Mouse (Mus musculus) small intestine, adult 2 months (tissue): ENCODE results near the gene Il21r. TPM values are rescaled to one million over a fixed set of nuclear protein-coding genes. Genes with fewer than 3 reads are reported as not detected.

Experiments
- H3K27ac ChIP-seq: fragments of 200-500 bp; 2 replicates; pipeline ENCODE4 v1.5.1; 2012; ENCODE audit warnings: low read depth, low read length, control low read depth, inconsistent platforms; ENCODE audit not compliant: insufficient read depth
- H3K27me3 ChIP-seq: fragments of 200-500 bp; 2 replicates; pipeline ENCODE4 v1.6.1; 2012; ENCODE audit warnings: mild to moderate bottlenecking, moderate library complexity, low read length, inconsistent platforms; ENCODE audit not compliant: control insufficient read depth, insufficient read depth
- H3K36me3 ChIP-seq: fragments of 200-500 bp; 2 replicates; pipeline ENCODE4 v1.6.1; 2012; ENCODE audit warnings: mild to moderate bottlenecking, low read length, control low read depth, inconsistent platforms; ENCODE audit not compliant: control insufficient read depth, insufficient read depth
- H3K4me1 ChIP-seq: fragments of 200-500 bp; 2 replicates; pipeline ENCODE4 v1.6.1; 2012; ENCODE audit warnings: low read length, inconsistent platforms, mixed read lengths; ENCODE audit not compliant: control insufficient read depth, insufficient read depth, insufficient read length
- H3K4me3 ChIP-seq: fragments of 200-500 bp; 2 replicates; pipeline ENCODE4 v1.5.1; 2012; ENCODE audit warnings: low read depth, mild to moderate bottlenecking, control low read depth, inconsistent platforms, low read length, moderate library complexity
- CTCF ChIP-seq: fragments of 200-500 bp; IDR thresholded peaks from 2 replicates; pipeline ENCODE4 v1.5.1; 2012; ENCODE audit warnings: low read depth, mild to moderate bottlenecking, control low read depth, inconsistent platforms, low read length, moderate library complexity, mixed read lengths; ENCODE audit not compliant: insufficient replicate concordance, insufficient read length; ENCODE audit errors: extremely low read depth
- POLR2A ChIP-seq: fragments of 200-500 bp; IDR thresholded peaks from 2 replicates; pipeline ENCODE4 v1.6.1; 2012; ENCODE audit warnings: low read depth, mild to moderate bottlenecking, control low read depth, inconsistent platforms, low read length, moderate library complexity
- WGBS: fragments of 180-500 bp; shearing (Covaris S2); methylation state at CpG from one replicate; pipeline ENCODE4 v1.1.7; 2018; 5-methylcytosine and 5-hydroxymethylcytosine counted together
- polyA plus RNA-seq: library from polyadenylated mRNA; depleted of rRNA; stranded (reverse); fragments of >200 nt; gene quantifications from 2 replicates; pipeline ENCODE4 v1.2.3, GENCODE M21; 2012

The Il21r gene
- polyA plus RNA-seq, 1 experiment = 13.4 TPM

DNA sequence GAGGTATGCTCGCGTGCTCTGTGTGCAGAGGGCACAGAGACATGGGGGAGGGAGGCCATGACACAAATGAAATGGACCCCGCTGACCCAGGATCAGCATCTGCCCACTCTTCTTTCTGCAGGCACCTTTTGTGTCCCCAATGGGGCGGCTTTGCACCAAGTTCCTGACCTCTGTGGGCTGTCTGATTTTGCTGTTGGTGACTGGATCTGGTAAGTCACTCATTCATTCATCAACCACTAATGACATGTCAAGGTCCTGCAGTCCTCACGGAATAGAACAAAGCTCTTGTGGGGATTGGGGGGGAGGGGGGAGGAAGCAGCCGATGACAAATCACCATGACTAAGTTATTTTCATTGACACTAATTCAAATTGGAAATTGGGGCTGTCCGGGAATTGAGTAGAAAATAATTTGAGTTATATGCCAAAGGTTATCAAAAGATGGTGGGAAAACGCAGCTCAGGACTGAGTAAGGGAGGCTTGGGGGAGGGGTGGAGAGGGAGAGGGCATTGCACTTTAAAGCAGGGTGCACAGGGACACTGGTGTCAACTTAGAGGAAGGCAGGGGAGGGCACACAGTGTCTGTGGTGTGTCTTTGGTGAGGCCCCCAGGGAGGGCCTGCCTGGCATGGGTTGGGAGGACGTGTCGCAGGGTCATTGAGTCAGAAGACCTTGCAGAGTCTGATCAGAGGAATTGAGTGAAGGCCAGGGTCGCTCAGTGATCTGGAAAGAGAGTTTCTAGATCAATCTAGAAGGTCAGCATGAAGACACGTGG, 37.5 kb upstream of the Il21r start:
- no peak overlapping the region for H3K4me3 ChIP-seq
- H3K27me3 ChIP-seq = no peaks in the 10 kb centered on the region
- H3K27ac ChIP-seq = peak overlapping the region; percentile 18; the same call in 1 of the 2 replicates
- H3K36me3 ChIP-seq = peaks cover 62% of the 10 kb centered on the region
- WGBS = 82% methylated on average over 12 of the region's 12 CpGs
- peaks cover 14% of the 10 kb centered on the region for H3K4me1 ChIP-seq
- TF ChIP-seq POLR2A (no peak), CTCF (no peak)

DNA sequence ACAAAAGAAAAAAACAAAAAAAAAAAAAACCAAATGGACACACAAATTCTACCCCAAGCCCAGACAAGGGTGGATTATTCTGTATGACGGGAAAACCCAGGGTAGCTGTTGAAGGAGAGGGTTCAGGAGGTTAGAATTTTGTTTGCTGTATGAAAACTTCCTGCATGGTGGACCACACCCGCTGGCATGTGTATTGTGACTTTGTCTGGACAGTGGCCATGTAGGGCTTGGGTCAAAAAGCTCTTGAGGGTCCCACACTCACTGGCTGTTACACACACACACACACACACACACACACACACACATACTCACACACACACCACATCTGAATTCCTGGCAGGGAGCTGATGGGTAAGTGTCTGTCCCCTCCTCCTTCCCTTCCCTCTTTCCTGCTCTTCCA, 36.8 kb upstream of the Il21r start:
- peaks cover 8% of the 10 kb centered on the region; the same call in 1 of the 2 replicates for H3K4me1 ChIP-seq
- H3K36me3 ChIP-seq = peaks cover 70% of the 10 kb centered on the region
- TF ChIP-seq CTCF = no peak
- no peak for TF ChIP-seq POLR2A
- no peaks in the 10 kb centered on the region for H3K27me3 ChIP-seq
- 34% methylated on average over 2 of the region's 2 CpGs for WGBS
- H3K27ac ChIP-seq = no peak overlapping the region
- H3K4me3 ChIP-seq = no peak overlapping the region

DNA sequence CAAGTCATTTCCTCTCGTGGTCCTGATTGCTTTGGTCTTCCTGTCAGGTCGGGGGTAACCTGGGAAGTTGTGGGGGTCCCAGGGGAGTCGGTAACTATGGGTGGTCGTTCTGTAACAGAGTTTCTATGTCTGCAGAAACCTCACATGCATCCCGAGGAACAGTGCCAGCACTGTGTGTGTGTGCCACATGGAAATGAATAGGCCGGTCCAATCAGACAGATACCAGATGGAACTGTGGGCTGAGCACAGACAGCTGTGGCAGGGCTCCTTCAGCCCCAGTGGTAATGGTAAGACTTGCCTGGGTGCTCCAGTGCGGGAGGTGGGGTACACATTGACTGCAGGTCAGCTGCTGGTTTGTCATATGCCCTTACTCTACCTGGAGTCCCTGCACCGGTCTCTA, 34.3 kb upstream of the Il21r start:
- H3K4me1 ChIP-seq = no peaks in the 10 kb centered on the region
- H3K4me3 ChIP-seq = no peak overlapping the region
- WGBS = 82% methylated on average over 8 of the region's 8 CpGs
- TF ChIP-seq CTCF = no peak
- no peak for TF ChIP-seq POLR2A
- no peaks in the 10 kb centered on the region for H3K27me3 ChIP-seq
- H3K36me3 ChIP-seq = peaks cover 91% of the 10 kb centered on the region
- H3K27ac ChIP-seq = no peak overlapping the region

DNA sequence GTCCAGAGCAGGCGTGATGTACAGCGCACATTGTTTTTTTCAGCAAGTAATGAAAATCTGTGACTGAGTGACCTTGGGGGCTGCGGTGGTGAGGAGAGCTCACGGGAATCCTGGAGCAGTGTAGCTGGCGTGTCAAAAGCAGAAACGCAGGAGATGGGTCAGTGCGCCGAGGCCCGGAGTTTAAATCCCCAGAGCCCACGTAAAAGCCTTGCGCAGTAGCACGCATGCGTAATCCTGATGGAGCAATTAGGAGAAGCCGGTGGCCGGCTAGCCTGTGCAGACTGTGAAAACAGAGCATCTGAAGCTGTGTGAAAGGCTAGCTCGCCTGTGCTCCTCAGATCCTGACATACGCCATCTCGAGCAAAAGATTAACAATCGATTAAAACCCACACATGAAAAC, 31.3 kb upstream of the Il21r start:
- Histone ChIP-seq H3K27me3 (no peaks in the 10 kb centered on the region), H3K36me3 (peaks cover 95% of the 10 kb centered on the region), H3K4me1 (peaks cover 5% of the 10 kb centered on the region; the same call in 1 of the 2 replicates), H3K27ac (no peak overlapping the region), H3K4me3 (no peak overlapping the region)
- TF ChIP-seq POLR2A (no peak), CTCF (no peak)
- WGBS = 76% methylated on average over 19 of the region's 19 CpGs

DNA sequence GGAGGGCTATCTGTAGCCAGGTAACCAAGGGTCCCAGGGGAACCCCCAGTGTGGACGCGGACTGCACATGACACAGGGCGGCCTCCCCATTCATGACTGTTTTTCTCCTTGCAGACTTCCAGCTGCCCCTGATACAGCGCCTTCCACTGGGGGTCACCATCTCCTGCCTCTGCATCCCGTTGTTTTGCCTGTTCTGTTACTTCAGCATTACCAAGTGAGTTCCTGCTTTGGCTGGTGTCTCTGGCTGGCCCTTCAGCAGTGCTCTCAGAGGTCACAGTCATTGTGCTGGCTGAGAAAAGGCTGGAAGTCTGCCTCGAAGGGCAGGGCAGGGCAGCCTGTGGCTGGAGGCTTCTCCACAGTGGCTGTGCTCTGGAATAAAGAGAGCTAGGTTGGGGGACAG, 30.5 kb upstream of the Il21r start:
- Histone ChIP-seq H3K4me1 (peaks cover 5% of the 10 kb centered on the region), H3K4me3 (no peak overlapping the region), H3K27ac (no peak overlapping the region), H3K36me3 (peaks cover 92% of the 10 kb centered on the region), H3K27me3 (no peaks in the 10 kb centered on the region)
- TF ChIP-seq POLR2A (no peak), CTCF (no peak)
- WGBS = 73% methylated on average over 6 of the region's 6 CpGs

DNA sequence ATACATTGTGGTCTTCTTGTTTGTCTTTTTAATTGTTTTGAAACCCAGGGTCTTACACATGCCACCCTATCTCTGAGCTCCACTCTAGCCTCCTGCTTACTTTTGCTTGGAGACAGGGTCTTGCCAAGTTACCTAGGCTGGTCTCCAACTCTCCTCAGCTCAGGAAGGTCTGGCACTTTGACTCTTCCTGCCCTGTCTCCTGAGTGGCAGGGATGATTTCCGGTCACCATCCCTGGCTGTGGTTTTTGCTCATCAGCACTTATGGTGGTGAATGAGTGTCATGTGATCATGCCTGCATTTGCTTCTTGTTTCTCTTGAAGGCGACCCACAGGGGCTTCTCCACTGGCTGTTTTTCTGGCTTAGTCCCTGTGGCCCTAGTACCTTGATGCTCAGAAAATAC, 29.4 kb upstream of the Il21r start:
- no peak for TF ChIP-seq POLR2A
- no peak for TF ChIP-seq CTCF
- no peak overlapping the region for H3K27ac ChIP-seq
- peaks cover 85% of the 10 kb centered on the region for H3K36me3 ChIP-seq
- H3K27me3 ChIP-seq = no peaks in the 10 kb centered on the region
- H3K4me1 ChIP-seq = peaks cover 5% of the 10 kb centered on the region
- H3K4me3 ChIP-seq = no peak overlapping the region
- 70% methylated on average over 2 of the region's 2 CpGs for WGBS

DNA sequence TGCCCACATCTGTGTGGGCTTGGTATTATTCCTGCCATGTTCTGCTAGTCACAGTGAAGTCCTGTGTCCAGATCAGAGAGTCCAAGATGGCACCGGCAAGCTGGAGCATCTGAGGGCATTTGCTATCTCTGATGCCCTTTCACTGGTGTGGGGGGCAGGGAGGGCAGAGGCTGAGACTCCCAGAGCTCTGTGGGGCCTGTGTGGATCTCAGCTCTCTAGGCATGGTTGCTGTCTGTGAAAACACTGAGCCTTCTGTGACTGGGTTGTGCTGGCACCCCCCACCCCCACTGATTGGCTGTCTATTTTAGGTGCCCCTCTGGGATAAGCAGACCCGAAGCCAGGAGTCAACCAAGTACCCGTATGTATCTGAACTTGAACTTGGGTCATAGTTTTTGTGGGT, 28.4 kb upstream of the Il21r start:
- Histone ChIP-seq H3K27me3 (no peaks in the 10 kb centered on the region), H3K27ac (no peak overlapping the region), H3K4me1 (peaks cover 5% of the 10 kb centered on the region), H3K4me3 (no peak overlapping the region), H3K36me3 (peaks cover 76% of the 10 kb centered on the region)
- 83% methylated on average over 3 of the region's 3 CpGs for WGBS
- TF ChIP-seq CTCF (no peak), POLR2A (no peak)
